Comparison of ENCODE assay signal across 8 mouse cellular contexts in the genomic region with DNA sequence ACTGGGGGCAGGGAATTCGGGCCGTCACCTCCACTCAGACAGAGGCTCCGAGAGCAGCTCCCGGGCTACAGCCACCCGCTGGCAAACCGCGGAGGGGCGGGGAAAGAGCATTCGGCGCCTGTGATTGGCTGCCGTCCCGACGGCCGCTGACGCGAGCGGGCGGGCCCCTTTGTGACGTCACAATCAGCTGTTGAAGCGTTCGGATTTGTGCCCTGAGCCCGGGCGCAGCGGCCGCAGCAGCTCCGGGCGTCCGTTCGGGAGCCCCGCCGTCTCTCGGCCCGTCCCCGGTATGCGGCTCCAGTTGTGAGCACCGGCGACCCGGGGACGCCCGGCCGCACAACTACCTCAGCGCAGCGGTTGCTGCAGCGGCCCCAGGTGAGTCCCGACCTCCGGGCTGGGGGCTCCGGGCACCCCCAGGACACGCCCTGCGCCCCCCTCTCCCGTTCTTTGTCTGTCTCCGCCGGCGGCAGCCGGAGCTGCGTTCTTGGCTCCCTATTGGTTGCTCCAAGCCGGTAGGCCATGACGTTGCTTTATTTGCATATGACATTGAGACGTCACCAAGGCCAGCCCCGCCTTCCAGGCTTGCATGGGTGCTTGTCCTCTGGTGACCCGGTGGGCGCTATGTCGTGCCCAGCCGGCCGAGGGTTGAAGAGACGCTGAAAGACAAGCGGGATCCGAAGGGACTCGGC. TPM values are rescaled to one million over a fixed set of nuclear protein-coding genes. Genes with fewer than 3 reads are reported as not detected.
DNase-seq lines count a peak whose midpoint lies in the region; ATAC-seq and TF ChIP-seq lines count a peak whose summit lies in the region.

No protein-coding gene starts in this region.

- peak; percentile 99 for DNase-seq in B cell, adult 2 months
- peak; percentile 99 for DNase-seq in brain, adult 2 months (ENCODE audit: low read depth, low spot score)
- DNase-seq in kidney, postnatal 0 days (ENCODE audit: low spot score), result peak; percentile 96
- peak; percentile 93 for DNase-seq in liver, embryonic 11.5 days (ENCODE audit: low spot score)
- DNase-seq in naive thymus-derived CD4-positive, alpha-beta T cell, adult 2 months (ENCODE audit: low read depth), result peak; percentile 97

- peaks cover 12% of the 10 kb centered on the region for H3K27me3 ChIP-seq in heart, embryonic 12.5 days (replicated peaks)
- no peaks in the 10 kb centered on the region for H3K27me3 ChIP-seq in kidney, postnatal 0 days (ENCODE audit: insufficient read depth, low read length)
- H3K27me3 ChIP-seq in liver, embryonic 11.5 days (replicated peaks; ENCODE audit: control insufficient read depth, insufficient read depth, low read length), result peaks cover 18% of the 10 kb centered on the region
- H3K27me3 ChIP-seq in stomach, embryonic 14.5 days (ENCODE audit: control insufficient read depth, insufficient read depth, low read length), result no peaks in the 10 kb centered on the region

- peak overlapping the region; percentile 97 for H3K4me3 ChIP-seq in heart, embryonic 12.5 days
- peak overlapping the region; percentile 96 for H3K4me3 ChIP-seq in kidney, postnatal 0 days (replicated peaks; ENCODE audit: low read depth, low read length)
- H3K4me3 ChIP-seq in liver, embryonic 11.5 days (ENCODE audit: low read depth, low read length), result peak overlapping the region; percentile 83
- peak overlapping the region; percentile 86 for H3K4me3 ChIP-seq in stomach, embryonic 14.5 days (ENCODE audit: low read depth, low read length)

- TF ChIP-seq CTCF in kidney, postnatal 0 days (IDR thresholded peaks at IDR 0.05; ENCODE audit: low read depth), result no peak

- peak overlapping the region; percentile 93 for H3K4me2 ChIP-seq in heart, embryonic 12.5 days
- H3K4me2 ChIP-seq in kidney, postnatal 0 days (ENCODE audit: low read length), result peak overlapping the region; percentile 87
- H3K4me2 ChIP-seq in liver, embryonic 11.5 days, result peak overlapping the region; percentile 94
- peak overlapping the region; percentile 86 for H3K4me2 ChIP-seq in stomach, embryonic 14.5 days (replicated peaks; ENCODE audit: low read depth, low read length)

- H3K27ac ChIP-seq in heart, embryonic 12.5 days (ENCODE audit: poor library complexity, severe bottlenecking), result peak overlapping the region; percentile 100
- H3K27ac ChIP-seq in kidney, postnatal 0 days, result peak overlapping the region; percentile 99
- peak overlapping the region; percentile 92 for H3K27ac ChIP-seq in liver, embryonic 11.5 days (ENCODE audit: low read depth, low read length)
- H3K27ac ChIP-seq in stomach, embryonic 14.5 days (ENCODE audit: low read length), result peak overlapping the region; percentile 95

- no peaks in the 10 kb centered on the region for H3K9me3 ChIP-seq in heart, embryonic 12.5 days (replicated peaks)
- H3K9me3 ChIP-seq in kidney, postnatal 0 days (replicated peaks; ENCODE audit: low read length), result no peaks in the 10 kb centered on the region
- no peaks in the 10 kb centered on the region for H3K9me3 ChIP-seq in liver, embryonic 11.5 days (ENCODE audit: control insufficient read depth, low read length)
- no peaks in the 10 kb centered on the region for H3K9me3 ChIP-seq in stomach, embryonic 14.5 days (ENCODE audit: control insufficient read depth, low read depth, low read length)

- peaks cover 32% of the 10 kb centered on the region for H3K4me1 ChIP-seq in heart, embryonic 12.5 days (replicated peaks)
- H3K4me1 ChIP-seq in kidney, postnatal 0 days (replicated peaks; ENCODE audit: insufficient read depth, low read length), result peaks cover 18% of the 10 kb centered on the region
- H3K4me1 ChIP-seq in liver, embryonic 11.5 days (replicated peaks; ENCODE audit: control insufficient read depth, insufficient read depth, low read length), result peaks cover 3% of the 10 kb centered on the region; the same call in 1 of the 2 replicates
- H3K4me1 ChIP-seq in stomach, embryonic 14.5 days (ENCODE audit: control insufficient read depth, insufficient read depth, low read length), result peaks cover 7% of the 10 kb centered on the region; the same call in 1 of the 2 replicates

- peak; percentile 91 for ATAC-seq in erythroblast, adult 5-6 weeks (replicated peaks; ENCODE audit: low FRiP score, poor library complexity, severe bottlenecking)
- peak; percentile 93 for ATAC-seq in heart, embryonic 12.5 days (ENCODE audit: insufficient number of reproducible peaks, low FRiP score)
- peak; percentile 94 for ATAC-seq in kidney, postnatal 0 days (replicated peaks; ENCODE audit: low FRiP score, low read depth)
- peak; percentile 91 for ATAC-seq in liver, embryonic 11.5 days (replicated peaks; ENCODE audit: low FRiP score)
- peak; percentile 92 for ATAC-seq in stomach, embryonic 14.5 days (ENCODE audit: insufficient number of reproducible peaks, insufficient read depth, low FRiP score, low read depth)

- peaks cover 17% of the 10 kb centered on the region for H3K36me3 ChIP-seq in heart, embryonic 12.5 days
- no peaks in the 10 kb centered on the region for H3K36me3 ChIP-seq in kidney, postnatal 0 days (ENCODE audit: insufficient read depth, low read length)
- no peaks in the 10 kb centered on the region for H3K36me3 ChIP-seq in liver, embryonic 11.5 days (ENCODE audit: control insufficient read depth, insufficient read depth, low read length)
- no peaks in the 10 kb centered on the region; the same call in 1 of the 2 replicates for H3K36me3 ChIP-seq in stomach, embryonic 14.5 days (ENCODE audit: control insufficient read depth, insufficient read depth, low read length)

- peak overlapping the region; percentile 98 for H3K9ac ChIP-seq in heart, embryonic 12.5 days
- peak overlapping the region; percentile 97 for H3K9ac ChIP-seq in kidney, postnatal 0 days (ENCODE audit: low read depth, low read length)
- peak overlapping the region; percentile 75 for H3K9ac ChIP-seq in liver, embryonic 11.5 days (ENCODE audit: low read depth, low read length)
- H3K9ac ChIP-seq in stomach, embryonic 14.5 days (replicated peaks; ENCODE audit: low read depth, low read length), result peak overlapping the region; percentile 77

- under 1% methylated on average over 68 of the region's 68 CpGs for WGBS in heart, embryonic 12.5 days
- WGBS in kidney, postnatal 0 days, result under 1% methylated on average over 65 of the region's 68 CpGs
- WGBS in liver, embryonic 11.5 days, result under 1% methylated on average over 68 of the region's 68 CpGs
- under 1% methylated on average over 68 of the region's 68 CpGs for WGBS in stomach, embryonic 14.5 days

RNA-seq across cellular contexts. Expression of a gene that starts 0.9 kb away (rescaled TPM):
- 7.1 and 15.6 TPM in 2 replicates for total RNA-seq in erythroblast, adult 5-6 weeks (2015; ENCODE audit: low replicate concordance)
- total RNA-seq in erythroblast, adult 5-6 weeks (2017; ENCODE audit: low replicate concordance), result 3.6 and 4.9 TPM in 2 replicates
- 137 and 138 TPM in 2 replicates for polyA plus RNA-seq in heart, embryonic 12.5 days (2016; fragmentation: Nextera tagmentation; extraction: Ambion mirVana)
- 35.9 and 38.1 TPM in 2 replicates for polyA plus RNA-seq in kidney, postnatal 0 days (2015; fragmentation: Nextera tagmentation; extraction: Ambion mirVana)
- polyA plus RNA-seq in liver, embryonic 11.5 days (2014; fragmentation: Nextera tagmentation; extraction: Ambion mirVana), result 6.6 and 7.0 TPM in 2 replicates
- 19.7 and 19.9 TPM in 2 replicates for polyA plus RNA-seq in stomach, embryonic 14.5 days (2014; fragmentation: Nextera tagmentation; extraction: Ambion mirVana)

RNA-seq across cellular contexts. Expression of a gene that starts 24.6 kb away (rescaled TPM):
- 9.4 and 17.6 TPM in 2 replicates for total RNA-seq in erythroblast, adult 5-6 weeks (2015; ENCODE audit: low replicate concordance)
- 5.6 TPM in 2 replicates for total RNA-seq in erythroblast, adult 5-6 weeks (2017; ENCODE audit: low replicate concordance)
- 56.1 and 56.2 TPM in 2 replicates for polyA plus RNA-seq in heart, embryonic 12.5 days (2016; fragmentation: Nextera tagmentation; extraction: Ambion mirVana)
- polyA plus RNA-seq in kidney, postnatal 0 days (2015; fragmentation: Nextera tagmentation; extraction: Ambion mirVana), result 51.9 and 55.5 TPM in 2 replicates
- polyA plus RNA-seq in liver, embryonic 11.5 days (2014; fragmentation: Nextera tagmentation; extraction: Ambion mirVana), result 51.7 and 51.9 TPM in 2 replicates
- 61.6 and 62.5 TPM in 2 replicates for polyA plus RNA-seq in stomach, embryonic 14.5 days (2014; fragmentation: Nextera tagmentation; extraction: Ambion mirVana)

Comparison
In these comparisons a context has a peak if more than half of its experiments do, and no peak if none do; other contexts are left out.
1. Peak in every context shown above with its lines: DNase-seq, ATAC-seq, H3K4me3 ChIP-seq and H3K27ac ChIP-seq.